Mouse (Mus musculus) testis, adult 2 months (tissue): ENCODE data around the gene Tnfrsf9.

ENCODE experiments used
- CTCF ChIP-seq: fragments of 200-500 bp; IDR thresholded peaks from 2 replicates; pipeline ENCODE4 v1.5.1; 2012; ENCODE audit warnings: low read depth, mild to moderate bottlenecking, inconsistent platforms, low read length, moderate library complexity; ENCODE audit not compliant: control insufficient read depth, insufficient read depth, insufficient replicate concordance
- POLR2A ChIP-seq: fragments of 200-500 bp; IDR thresholded peaks from 2 replicates; pipeline ENCODE4 v1.6.1; 2012; ENCODE audit warnings: low read depth, mild to moderate bottlenecking, inconsistent platforms, low read length, moderate library complexity; ENCODE audit not compliant: control insufficient read depth

DNA sequence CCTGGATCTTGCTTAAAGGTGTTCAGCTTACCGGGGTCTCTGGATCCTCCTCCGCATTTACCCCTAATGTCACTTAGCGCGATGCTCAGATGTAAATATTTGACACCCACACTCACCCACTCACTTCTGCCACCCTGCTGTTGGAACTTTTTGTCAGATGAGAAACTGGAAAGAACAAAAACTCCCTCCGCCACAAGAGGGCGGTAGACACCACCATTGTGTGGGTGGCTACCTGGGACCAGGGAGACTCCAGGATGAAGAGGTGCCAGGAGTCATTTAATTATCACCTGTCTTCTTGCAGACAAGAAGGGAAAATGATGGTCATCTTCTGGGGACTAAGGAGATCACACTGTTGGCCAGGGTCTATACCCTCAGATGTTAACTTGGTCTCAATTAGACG is 52.2 kb downstream of the Tnfrsf9 start:
- TF ChIP-seq POLR2A: no peak
- peak; percentile 76 for TF ChIP-seq CTCF
